Mouse (Mus musculus): ENCODE measurements around the gene Ush2a.
A peak's percentile ranks its signal among the peaks of the same experiment; 100 is the strongest.

Gene Ush2a

GRCm38 (mm10) chr1:188866515-188866914 is 604.7 kb downstream of the Ush2a start:
- no peak for DNase-seq (ENCODE audit: low spot score in 2 of 2)

- DNase-seq (ENCODE audit: low spot score in 2 of 2) = no peak
These were observed 616.8 kb downstream of the Ush2a start for GRCm38 (mm10) chr1:188878531-188879055.

GRCm38 (mm10) chr1:188896906-188897551 is 635.2 kb downstream of the Ush2a start:
- DNase-seq (ENCODE audit: low spot score in 2 of 2) = no peak

DNA sequence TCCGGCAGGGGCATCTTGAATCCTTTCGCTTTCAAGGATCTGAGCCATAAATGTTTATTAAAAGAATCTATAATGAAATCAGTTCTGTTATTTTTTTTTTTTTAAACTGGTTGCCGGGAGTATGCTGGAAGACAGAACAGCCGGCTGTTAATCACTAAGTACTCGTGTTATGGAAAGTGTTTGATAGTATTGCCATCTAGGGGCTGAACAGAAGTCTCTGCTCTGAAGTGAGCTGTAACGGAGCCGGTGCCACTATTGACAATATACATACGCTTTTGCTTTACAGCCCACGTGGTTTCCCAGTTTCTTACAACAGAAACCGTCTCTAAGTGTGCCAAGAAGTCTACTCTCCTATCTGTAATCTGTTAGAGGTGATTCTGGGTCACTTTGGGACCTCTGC is 642.3 kb downstream of the Ush2a start:
- DNase-seq (ENCODE audit: low spot score in 2 of 2) = no peak

- DNase-seq (ENCODE audit: low spot score in 2 of 2) = no peak
These were observed 644.4 kb downstream of the Ush2a start for GRCm38 (mm10) chr1:188906175-188906574.

GRCm38 (mm10) chr1:188910656-188911055 is 648.8 kb downstream of the Ush2a start:
- no peak for DNase-seq (ENCODE audit: low spot score in 2 of 2)

DNA sequence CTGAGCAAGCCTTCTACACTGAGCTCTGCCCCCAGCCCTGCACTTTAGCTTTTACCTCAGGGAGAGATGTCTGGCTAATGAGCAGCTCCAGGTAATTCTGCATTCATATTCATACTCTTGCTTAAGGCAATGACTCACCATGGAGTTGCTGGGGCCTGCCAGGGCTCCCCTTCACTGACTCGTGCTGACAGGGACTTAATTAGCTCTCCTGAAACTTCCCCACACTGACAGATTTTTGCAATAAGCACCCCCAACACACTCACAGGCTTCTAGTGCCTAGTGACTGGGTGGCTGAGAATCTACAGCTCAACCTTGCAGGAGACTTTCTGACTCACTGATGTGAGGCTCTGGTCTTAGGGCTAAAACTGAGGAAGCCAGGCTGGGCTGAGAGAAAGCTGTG is 658.1 kb downstream of the Ush2a start:
- DNase-seq (ENCODE audit: low spot score in 2 of 2) = no peak

DNA sequence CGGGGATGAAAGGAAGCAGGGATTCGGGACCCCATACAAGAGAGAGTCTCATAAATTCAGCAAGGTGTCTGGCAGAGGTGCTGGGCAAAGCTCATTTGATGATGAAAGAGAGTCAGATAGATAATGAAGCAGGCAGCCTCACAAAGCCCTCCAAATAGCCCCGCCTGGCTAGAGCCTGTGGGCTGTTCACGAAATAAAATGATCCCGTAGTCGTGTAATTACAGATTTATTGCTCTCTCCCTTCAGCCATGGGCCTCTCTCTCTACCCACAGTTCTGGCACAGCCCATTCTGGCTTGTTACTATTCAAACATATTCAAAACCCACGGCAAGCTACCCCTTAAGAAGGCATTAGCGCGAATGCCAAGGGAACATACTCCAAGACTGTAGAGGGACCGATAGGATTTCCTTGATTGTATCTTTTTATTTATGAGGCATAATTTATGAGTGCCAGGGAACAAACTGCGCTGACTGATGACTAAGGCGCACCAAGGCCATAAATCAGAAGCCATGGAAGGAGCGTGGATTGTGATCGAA is 675.5 kb downstream of the Ush2a start:
- DNase-seq (ENCODE audit: low spot score in 2 of 2) = no peak

GRCm38 (mm10) chr1:188945326-188945725 is 683.5 kb downstream of the Ush2a start:
- DNase-seq (ENCODE audit: low spot score in 2 of 2) = no peak

- no peak for DNase-seq (ENCODE audit: low spot score in 2 of 2)
These were observed 685.0 kb downstream of the Ush2a start for GRCm38 (mm10) chr1:188946849-188947248.

DNA sequence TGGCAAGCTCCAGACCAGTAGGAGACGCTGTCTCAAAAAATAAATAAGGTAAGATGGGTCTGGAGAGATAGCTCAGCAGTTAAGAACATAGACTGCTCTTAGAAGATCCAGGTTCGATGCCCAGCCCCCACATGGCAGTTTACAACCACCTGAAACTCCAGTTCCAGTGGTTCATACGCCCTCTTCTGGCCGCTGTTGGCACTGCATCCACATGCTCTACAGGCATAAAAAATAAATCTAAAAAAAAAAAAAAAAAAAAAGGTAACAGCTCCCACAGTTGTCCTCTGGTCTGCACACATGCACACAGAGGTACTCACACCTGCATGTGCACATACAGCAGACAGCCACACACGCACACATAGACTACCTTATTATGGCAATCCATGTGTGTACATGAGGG is 686.0 kb downstream of the Ush2a start:
- no peak for DNase-seq (ENCODE audit: low spot score in 2 of 2)

DNA sequence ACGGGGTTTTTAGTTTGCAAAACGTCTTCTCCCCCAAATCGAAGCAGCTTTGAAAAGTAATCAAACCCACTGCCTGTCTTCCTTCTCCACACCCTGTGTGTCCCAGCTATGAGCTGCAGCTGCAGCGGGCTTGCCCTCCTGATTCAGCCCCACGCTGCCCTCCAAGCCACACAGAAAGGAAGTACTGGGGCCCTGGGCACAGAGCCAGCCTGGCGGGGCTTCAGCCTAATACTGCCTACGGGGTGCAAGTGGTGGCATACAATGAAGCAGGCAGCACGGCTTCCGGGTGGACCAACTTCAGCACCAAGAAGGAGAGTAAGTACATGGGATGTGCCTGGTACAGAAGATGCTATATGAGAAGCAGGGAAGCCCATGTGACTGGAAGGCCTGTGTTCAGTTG is 686.5 kb downstream of the Ush2a start:
- DNase-seq (ENCODE audit: low spot score in 2 of 2) = peak; percentile 56 to 72

GRCm38 (mm10) chr1:188951091-188951490 is 689.3 kb downstream of the Ush2a start:
- DNase-seq (ENCODE audit: low spot score in 2 of 2) = no peak

GRCm38 (mm10) chr1:188952501-188952900 is 690.7 kb downstream of the Ush2a start:
- no peak for DNase-seq (ENCODE audit: low spot score in 2 of 2)

DNA sequence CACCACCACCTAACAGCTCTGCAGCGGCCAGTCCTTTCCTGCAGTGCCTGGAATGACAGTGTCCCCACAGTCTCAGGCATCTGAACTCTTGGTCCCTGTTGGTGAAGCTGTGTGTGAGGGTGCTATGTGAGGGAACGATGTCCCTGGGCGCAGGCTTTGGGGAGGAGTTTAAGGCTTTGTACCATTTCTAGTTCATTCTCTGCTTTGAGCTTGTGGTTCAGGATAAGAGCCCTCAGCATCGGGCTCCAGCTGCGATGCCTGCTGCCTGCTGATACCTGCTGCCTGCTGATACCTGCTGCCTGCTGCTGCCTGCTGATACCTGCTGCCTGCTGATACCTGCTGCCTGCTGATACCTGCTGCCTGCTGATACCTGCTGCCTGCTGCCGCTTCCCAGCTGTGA is 711.3 kb downstream of the Ush2a start:
- DNase-seq (ENCODE audit: low spot score in 2 of 2) = no peak

DNA sequence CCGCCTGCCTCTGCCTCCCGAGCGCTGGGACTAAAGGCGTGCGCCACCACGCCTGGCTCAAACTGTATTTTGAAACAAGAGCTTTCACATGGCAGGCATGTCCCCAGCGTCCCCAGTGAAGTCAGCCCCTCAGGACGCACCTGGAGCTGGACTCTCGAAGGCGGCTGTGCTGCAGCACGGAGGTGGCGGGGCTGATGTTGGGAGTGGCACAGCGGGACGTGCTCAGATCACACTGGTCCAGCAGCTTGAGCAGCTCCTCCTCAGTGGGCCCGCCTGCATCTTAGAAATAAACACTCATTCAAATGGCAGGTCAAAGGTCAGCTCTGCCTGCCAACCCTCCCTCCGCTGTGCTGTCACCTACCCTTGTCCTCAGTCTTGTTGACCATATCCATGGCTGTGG is 712.1 kb downstream of the Ush2a start:
- DNase-seq (ENCODE audit: low spot score in 2 of 2) = no peak

DNA sequence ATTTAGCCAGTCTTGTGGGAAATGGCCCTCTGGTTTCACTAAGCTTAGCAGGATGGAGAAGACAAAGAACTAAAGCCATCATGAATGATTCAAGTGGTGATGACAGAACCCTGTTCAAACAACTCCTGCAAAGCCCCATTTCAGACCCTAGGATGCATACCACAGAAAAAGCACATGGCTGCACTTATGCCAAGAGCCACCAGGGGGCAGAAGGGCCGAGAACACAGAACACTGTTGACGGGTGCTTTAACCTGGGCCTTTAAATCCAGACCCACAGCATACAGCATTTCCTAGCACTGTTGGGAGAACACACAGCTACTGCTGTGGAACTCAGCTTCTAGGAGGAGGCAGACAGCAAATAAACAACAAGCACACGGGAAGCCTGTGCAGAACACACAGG is 718.2 kb downstream of the Ush2a start:
- peak in 1 of 2 experiments; percentile 67 for DNase-seq (ENCODE audit: low spot score in 2 of 2)

GRCm38 (mm10) chr1:188993218-188993617 is 731.4 kb downstream of the Ush2a start:
- DNase-seq (ENCODE audit: low spot score in 2 of 2) = peak; percentile 50 to 57

DNA sequence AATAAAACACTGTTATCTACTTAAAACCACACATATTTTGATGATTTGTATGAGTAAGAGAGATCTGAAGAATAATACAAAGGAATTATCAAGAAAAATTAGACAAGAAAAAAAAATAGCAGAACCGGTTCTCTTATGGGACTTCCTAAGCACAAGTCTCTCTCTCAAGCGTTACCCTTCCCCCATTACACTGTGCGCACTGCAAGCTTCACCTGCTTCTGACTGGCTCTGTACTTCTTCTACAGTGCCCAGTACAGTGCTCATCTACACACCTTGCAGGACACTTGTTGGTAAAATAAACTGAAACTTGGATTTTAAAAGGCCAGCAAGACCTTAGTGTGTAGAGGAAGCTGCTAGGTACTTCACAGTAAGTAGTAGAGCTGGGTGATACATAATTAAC is 736.1 kb downstream of the Ush2a start:
- DNase-seq (ENCODE audit: low spot score in 2 of 2) = no peak

GRCm38 (mm10) chr1:188999981-189000380 is 738.2 kb downstream of the Ush2a start:
- DNase-seq (ENCODE audit: low spot score in 2 of 2) = no peak

DNA sequence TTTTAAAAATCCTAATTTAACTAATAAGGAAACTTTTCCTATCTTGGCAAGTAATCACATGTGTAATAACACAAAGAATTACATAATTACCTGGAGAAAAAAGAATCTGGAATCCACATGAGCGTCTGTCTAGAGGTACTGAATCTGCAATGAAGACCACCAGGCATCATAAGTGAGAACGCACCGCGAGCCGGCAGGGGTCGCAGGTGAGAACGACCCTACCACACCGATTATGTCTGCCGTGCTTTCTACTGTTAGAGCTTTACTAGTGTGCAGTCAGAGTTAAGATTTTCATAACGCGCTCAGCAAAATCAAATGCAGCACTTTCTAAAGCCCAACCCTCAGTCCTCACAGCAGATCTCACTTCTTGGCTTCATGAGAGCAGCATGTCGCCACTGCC is 740.0 kb downstream of the Ush2a start:
- no peak for DNase-seq (ENCODE audit: low spot score in 2 of 2)

GRCm38 (mm10) chr1:189004774-189005173 is 743.0 kb downstream of the Ush2a start:
- no peak for DNase-seq (ENCODE audit: low spot score in 2 of 2)

DNA sequence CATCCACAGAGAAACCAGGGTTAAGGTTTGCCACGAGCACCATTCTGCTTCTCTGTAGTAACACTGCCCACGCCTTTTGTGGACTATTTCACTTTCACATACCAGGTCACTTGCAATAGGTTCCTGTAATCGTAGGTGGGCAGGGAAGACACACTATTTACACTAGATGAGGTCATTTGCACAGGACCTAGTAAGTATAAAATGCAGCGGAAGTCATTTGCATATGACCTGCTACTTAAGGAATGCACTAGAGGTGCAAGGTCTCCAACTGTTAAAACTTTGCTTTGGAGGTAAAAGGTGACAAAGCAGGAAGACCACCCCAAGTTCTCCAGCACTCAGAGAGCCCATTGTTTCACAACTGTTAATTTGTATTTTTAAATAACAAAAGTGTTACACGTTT is 744.4 kb downstream of the Ush2a start:
- no peak for DNase-seq (ENCODE audit: low spot score in 2 of 2)

- DNase-seq (ENCODE audit: low spot score in 2 of 2) = no peak
These were observed 745.0 kb downstream of the Ush2a start for GRCm38 (mm10) chr1:189006826-189007225.
